Mouse (Mus musculus): ENCODE measurements at regions not wholly inside any gene's neighbourhood (a gene's known extent, or its start where the extent isn't known, plus 50 kb on each side); places are given as distances from the start of the nearest gene placed in this dataset.

GRCm38 (mm10) chr14:120138546-120138945, 96.3 kb upstream of the Oxgr1 start:
- DNase-seq (ENCODE audit: low read depth in 1 of 2, low spot score in 2 of 2) = no peak
- no peak for TF ChIP-seq CTCF (IDR thresholded peaks at IDR 0.05; ENCODE audit: extremely low read depth, insufficient read depth, insufficient read length, insufficient replicate concordance)
- no peak overlapping the region for H3K4me3 ChIP-seq (ENCODE audit: extremely low read depth, insufficient read depth, insufficient read length)
- no peaks in the 10 kb centered on the region for H3K36me3 ChIP-seq (ENCODE audit: control insufficient read depth, insufficient read depth, low read length)
- H3K27me3 ChIP-seq (ENCODE audit: control insufficient read depth, insufficient read depth, low read length) = no peaks in the 10 kb centered on the region
- H3K27ac ChIP-seq (ENCODE audit: insufficient read depth, low read length) = no peak overlapping the region
- peaks cover 4% of the 10 kb centered on the region; the same call in 1 of the 2 replicates for H3K4me1 ChIP-seq (ENCODE audit: control insufficient read depth, insufficient read depth, insufficient read length)
- WGBS = 76% methylated on average over 5 of the region's 5 CpGs

- Histone ChIP-seq H3K36me3 (ENCODE audit: control insufficient read depth, insufficient read depth, low read length) (no peaks in the 10 kb centered on the region), H3K4me1 (ENCODE audit: control insufficient read depth, insufficient read depth, insufficient read length) (peaks cover 4% of the 10 kb centered on the region; the same call in 1 of the 2 replicates), H3K27ac (ENCODE audit: insufficient read depth, low read length) (no peak overlapping the region), H3K27me3 (ENCODE audit: control insufficient read depth, insufficient read depth, low read length) (no peaks in the 10 kb centered on the region), H3K4me3 (ENCODE audit: extremely low read depth, insufficient read depth, insufficient read length) (no peak overlapping the region)
- DNase-seq (ENCODE audit: low read depth in 1 of 2, low spot score in 2 of 2) = no peak
- WGBS = 87% methylated on average over 14 of the region's 14 CpGs
- TF ChIP-seq CTCF (IDR thresholded peaks at IDR 0.05; ENCODE audit: extremely low read depth, insufficient read depth, insufficient read length, insufficient replicate concordance) = no peak
- TF ChIP-seq POLR2A (IDR thresholded peaks at IDR 0.05; ENCODE audit: low read depth, low read length) = no peak
Observed at GRCm38 (mm10) chr14:120139256-120139655, 97.0 kb upstream of the Oxgr1 start.

- WGBS = 83% methylated on average over 16 of the region's 16 CpGs
- H3K4me3 ChIP-seq (ENCODE audit: extremely low read depth, insufficient read depth, insufficient read length) = no peak overlapping the region
- H3K27ac ChIP-seq (ENCODE audit: insufficient read depth, low read length) = no peak overlapping the region
- H3K36me3 ChIP-seq (ENCODE audit: control insufficient read depth, insufficient read depth, low read length) = no peaks in the 10 kb centered on the region
- TF ChIP-seq POLR2A (IDR thresholded peaks at IDR 0.05; ENCODE audit: low read depth, low read length) (no peak), CTCF (IDR thresholded peaks at IDR 0.05; ENCODE audit: extremely low read depth, insufficient read depth, insufficient read length, insufficient replicate concordance) (no peak)
- peaks cover 4% of the 10 kb centered on the region; the same call in 1 of the 2 replicates for H3K4me1 ChIP-seq (ENCODE audit: control insufficient read depth, insufficient read depth, insufficient read length)
- no peak for DNase-seq (ENCODE audit: low read depth in 1 of 2, low spot score in 2 of 2)
- H3K27me3 ChIP-seq (ENCODE audit: control insufficient read depth, insufficient read depth, low read length) = no peaks in the 10 kb centered on the region
Observed at GRCm38 (mm10) chr14:120139671-120140071, 97.4 kb upstream of the Oxgr1 start.

- peaks cover 4% of the 10 kb centered on the region; the same call in 1 of the 2 replicates for H3K4me1 ChIP-seq (ENCODE audit: control insufficient read depth, insufficient read depth, insufficient read length)
- H3K36me3 ChIP-seq (ENCODE audit: control insufficient read depth, insufficient read depth, low read length) = no peaks in the 10 kb centered on the region
- no peak overlapping the region for H3K27ac ChIP-seq (ENCODE audit: insufficient read depth, low read length)
- no peak for TF ChIP-seq POLR2A (IDR thresholded peaks at IDR 0.05; ENCODE audit: low read depth, low read length)
- H3K27me3 ChIP-seq (ENCODE audit: control insufficient read depth, insufficient read depth, low read length) = no peaks in the 10 kb centered on the region
- H3K4me3 ChIP-seq (ENCODE audit: extremely low read depth, insufficient read depth, insufficient read length) = no peak overlapping the region
- 92% methylated on average over 8 of the region's 8 CpGs for WGBS
- DNase-seq (ENCODE audit: low read depth in 1 of 2, low spot score in 2 of 2) = no peak
Observed at GRCm38 (mm10) chr14:120140211-120140610, 98.0 kb upstream of the Oxgr1 start.

- H3K4me1 ChIP-seq (ENCODE audit: control insufficient read depth, insufficient read depth, insufficient read length) = peaks cover 4% of the 10 kb centered on the region; the same call in 1 of the 2 replicates
- H3K36me3 ChIP-seq (ENCODE audit: control insufficient read depth, insufficient read depth, low read length) = no peaks in the 10 kb centered on the region
- 85% methylated on average over 14 of the region's 14 CpGs for WGBS
- H3K27ac ChIP-seq (ENCODE audit: insufficient read depth, low read length) = no peak overlapping the region
- TF ChIP-seq POLR2A (IDR thresholded peaks at IDR 0.05; ENCODE audit: low read depth, low read length) (no peak), CTCF (IDR thresholded peaks at IDR 0.05; ENCODE audit: extremely low read depth, insufficient read depth, insufficient read length, insufficient replicate concordance) (no peak)
- H3K4me3 ChIP-seq (ENCODE audit: extremely low read depth, insufficient read depth, insufficient read length) = no peak overlapping the region
- DNase-seq (ENCODE audit: low read depth in 1 of 2, low spot score in 2 of 2) = no peak
- no peaks in the 10 kb centered on the region for H3K27me3 ChIP-seq (ENCODE audit: control insufficient read depth, insufficient read depth, low read length)
Observed at GRCm38 (mm10) chr14:120140791-120141747, 98.8 kb upstream of the Oxgr1 start.

- DNase-seq (ENCODE audit: low read depth in 1 of 2, low spot score in 2 of 2) = no peak
- no peak for TF ChIP-seq CTCF (IDR thresholded peaks at IDR 0.05; ENCODE audit: extremely low read depth, insufficient read depth, insufficient read length, insufficient replicate concordance)
- TF ChIP-seq POLR2A (IDR thresholded peaks at IDR 0.05; ENCODE audit: low read depth, low read length) = no peak
- Histone ChIP-seq H3K27me3 (ENCODE audit: control insufficient read depth, insufficient read depth, low read length) (no peaks in the 10 kb centered on the region), H3K4me1 (ENCODE audit: control insufficient read depth, insufficient read depth, insufficient read length) (peaks cover 4% of the 10 kb centered on the region; the same call in 1 of the 2 replicates), H3K36me3 (ENCODE audit: control insufficient read depth, insufficient read depth, low read length) (no peaks in the 10 kb centered on the region), H3K27ac (ENCODE audit: insufficient read depth, low read length) (no peak overlapping the region), H3K4me3 (ENCODE audit: extremely low read depth, insufficient read depth, insufficient read length) (no peak overlapping the region)
- 82% methylated on average over 4 of the region's 4 CpGs for WGBS
Observed at GRCm38 (mm10) chr14:120142281-120142680, 100.0 kb upstream of the Oxgr1 start.

- WGBS = 90% methylated on average over 6 of the region's 6 CpGs
Observed at GRCm38 (mm10) chr14:120144451-120144850, 102.2 kb upstream of the Oxgr1 start.

More at GRCm38 (mm10) chr14:120144451-120144850, 102.2 kb upstream of the Oxgr1 start:
- TF ChIP-seq POLR2A (IDR thresholded peaks at IDR 0.05; ENCODE audit: low read depth, low read length) (no peak), CTCF (IDR thresholded peaks at IDR 0.05; ENCODE audit: extremely low read depth, insufficient read depth, insufficient read length, insufficient replicate concordance) (no peak)
- H3K4me1 ChIP-seq (ENCODE audit: control insufficient read depth, insufficient read depth, insufficient read length) = no peaks in the 10 kb centered on the region
- no peak for DNase-seq (ENCODE audit: low read depth in 1 of 2, low spot score in 2 of 2)
- no peak overlapping the region for H3K27ac ChIP-seq (ENCODE audit: insufficient read depth, low read length)
- no peak overlapping the region for H3K4me3 ChIP-seq (ENCODE audit: extremely low read depth, insufficient read depth, insufficient read length)
- H3K27me3 ChIP-seq (ENCODE audit: control insufficient read depth, insufficient read depth, low read length) = no peaks in the 10 kb centered on the region
- H3K36me3 ChIP-seq (ENCODE audit: control insufficient read depth, insufficient read depth, low read length) = no peaks in the 10 kb centered on the region

Data from spleen, adult 2 months (tissue).